Mouse (Mus musculus): ENCODE results near the gene Spns3. TPM values are rescaled to one million over a fixed set of nuclear protein-coding genes. Genes with fewer than 3 reads are reported as not detected.

Spns3 gene
- polyA plus RNA-seq, 1 experiment from 2014 or later, result 0.16 TPM

DNA sequence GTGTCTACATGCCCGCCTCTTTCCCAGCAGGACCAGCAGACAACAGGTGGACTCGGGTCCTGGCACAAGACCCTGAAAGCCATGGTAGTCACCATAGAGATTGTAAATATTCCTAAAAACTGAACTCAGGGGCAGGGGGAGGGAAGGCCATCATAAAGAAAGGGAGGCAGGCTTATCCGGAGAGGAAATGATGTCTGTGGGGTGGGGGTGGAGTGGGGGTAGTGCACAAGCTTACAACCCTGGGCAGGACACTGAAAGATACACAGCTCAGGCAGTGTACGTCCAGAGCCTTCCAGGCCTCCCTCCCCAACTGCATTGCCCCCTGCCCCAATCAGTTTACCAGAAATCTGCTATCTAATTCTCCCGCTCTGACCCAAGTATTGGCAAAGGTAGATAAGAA is 63.1 kb downstream of the Spns3 start:
- Histone ChIP-seq H3K36me3 (no peaks in the 10 kb centered on the region), H3K27me3 (ENCODE audit: insufficient read depth, poor library complexity, severe bottlenecking) (peaks cover 51% of the 10 kb centered on the region), H3K9me3 (no peaks in the 10 kb centered on the region), H3K4me1 (replicated peaks) (peaks cover 70% of the 10 kb centered on the region), H3K4me3 (peak overlapping the region; percentile 74; the same call in 1 of the 2 replicates), H3K27ac (peak overlapping the region; percentile 87; the same call in 1 of the 2 replicates)
- 74% methylated on average over 5 of the region's 5 CpGs for WGBS
- DNase-seq (ENCODE audit: low spot score), result no peak

GRCm38 (mm10) chr11:72485960-72486359 is 64.3 kb downstream of the Spns3 start:
- peaks cover 43% of the 10 kb centered on the region for H3K27me3 ChIP-seq (ENCODE audit: insufficient read depth, poor library complexity, severe bottlenecking)
- DNase-seq (ENCODE audit: low spot score), result no peak
- 74% methylated on average over 11 of the region's 11 CpGs for WGBS

DNA sequence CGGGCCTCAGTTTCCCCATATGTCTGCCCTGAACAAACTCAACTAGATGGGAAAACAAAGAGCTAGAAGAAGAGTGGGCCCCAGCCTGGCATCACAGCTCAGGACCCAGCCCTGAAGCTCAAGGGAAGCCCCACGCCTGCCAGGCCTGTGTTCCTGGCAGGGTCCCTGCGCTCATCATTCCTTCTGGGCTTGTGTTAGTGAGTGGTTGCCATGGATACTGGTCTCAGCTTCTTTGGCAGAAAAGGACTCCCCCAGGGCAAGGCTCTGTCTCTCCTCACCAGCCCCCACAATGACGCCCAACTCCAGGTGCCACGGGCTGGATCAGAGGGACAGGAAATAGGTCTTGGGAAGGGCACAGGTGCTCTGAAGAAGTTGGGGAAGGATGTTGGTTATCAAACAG is 65.1 kb downstream of the Spns3 start:
- no peaks in the 10 kb centered on the region for H3K36me3 ChIP-seq
- H3K9me3 ChIP-seq, result no peaks in the 10 kb centered on the region
- DNase-seq (ENCODE audit: low spot score), result no peak
- H3K4me1 ChIP-seq (replicated peaks), result peaks cover 64% of the 10 kb centered on the region
- peak overlapping the region; percentile 13; the same call in 1 of the 2 replicates for H3K27ac ChIP-seq
- peaks cover 35% of the 10 kb centered on the region for H3K27me3 ChIP-seq (ENCODE audit: insufficient read depth, poor library complexity, severe bottlenecking)
- WGBS, result 62% methylated on average over 5 of the region's 5 CpGs
- no peak overlapping the region for H3K4me3 ChIP-seq

More at GRCm38 (mm10) chr11:72485960-72486359, 64.3 kb downstream of the Spns3 start:
- H3K27ac ChIP-seq, result 0 out of 2 replicates have a peak overlapping the region, but pooled peaks have one; percentile 13
- H3K4me1 ChIP-seq (replicated peaks), result peaks cover 62% of the 10 kb centered on the region
- no peaks in the 10 kb centered on the region for H3K9me3 ChIP-seq
- H3K4me3 ChIP-seq, result no peak overlapping the region
- H3K36me3 ChIP-seq, result no peaks in the 10 kb centered on the region

DNA sequence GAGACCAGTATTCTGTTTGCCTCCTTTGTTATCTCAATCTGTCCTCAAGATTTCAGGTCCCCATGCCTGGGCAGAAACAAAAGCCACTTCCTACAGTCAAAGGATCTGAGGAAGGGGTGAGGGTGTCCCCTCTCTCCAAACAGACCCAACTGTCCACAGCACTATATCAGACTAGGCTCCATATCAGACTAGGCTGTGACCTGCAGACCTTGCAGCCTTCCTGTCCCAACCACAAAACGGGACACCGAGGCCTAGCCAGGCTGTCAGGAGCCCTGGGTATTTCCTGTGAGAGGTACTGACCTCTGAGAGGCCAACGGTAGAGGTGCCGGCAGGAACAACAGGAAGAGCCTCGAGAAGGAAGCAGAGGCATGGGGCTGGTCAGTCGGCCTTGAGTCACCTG is 65.8 kb downstream of the Spns3 start:
- Histone ChIP-seq H3K4me3 (no peak overlapping the region), H3K9me3 (no peaks in the 10 kb centered on the region), H3K27ac (0 out of 2 replicates have a peak overlapping the region, but pooled peaks have one; percentile 13), H3K36me3 (no peaks in the 10 kb centered on the region), H3K4me1 (replicated peaks) (peaks cover 58% of the 10 kb centered on the region), H3K27me3 (ENCODE audit: insufficient read depth, poor library complexity, severe bottlenecking) (peaks cover 32% of the 10 kb centered on the region)
- 66% methylated on average over 6 of the region's 6 CpGs for WGBS
- DNase-seq (ENCODE audit: low spot score), result no peak

DNA sequence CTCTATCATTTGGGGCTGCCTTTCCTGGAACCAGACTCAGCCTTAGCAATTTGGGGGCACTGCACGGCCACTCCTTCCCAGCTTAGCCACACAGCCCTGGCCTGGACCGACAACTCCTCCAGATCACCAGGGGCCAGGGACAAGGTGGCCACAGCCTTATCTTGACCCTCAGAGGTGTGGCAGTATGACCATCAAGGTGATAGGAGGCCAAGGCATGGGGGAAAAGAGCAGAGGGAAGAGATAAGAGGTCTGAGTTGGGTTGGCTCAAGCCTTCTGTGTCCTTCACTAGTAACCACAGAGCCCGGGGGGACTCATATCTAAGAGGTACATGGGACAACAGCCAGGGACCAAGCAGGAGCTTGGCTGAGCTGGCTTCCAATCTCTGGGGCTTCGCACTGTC is 68.4 kb downstream of the Spns3 start:
- Histone ChIP-seq H3K27me3 (ENCODE audit: insufficient read depth, poor library complexity, severe bottlenecking) (peaks cover 6% of the 10 kb centered on the region), H3K9me3 (no peaks in the 10 kb centered on the region), H3K4me3 (no peak overlapping the region), H3K36me3 (no peaks in the 10 kb centered on the region), H3K4me1 (replicated peaks) (peaks cover 51% of the 10 kb centered on the region), H3K27ac (no peak overlapping the region; the same call in 1 of the 2 replicates)
- no peak for DNase-seq (ENCODE audit: low spot score)
- 86% methylated on average over 4 of the region's 4 CpGs for WGBS

DNA sequence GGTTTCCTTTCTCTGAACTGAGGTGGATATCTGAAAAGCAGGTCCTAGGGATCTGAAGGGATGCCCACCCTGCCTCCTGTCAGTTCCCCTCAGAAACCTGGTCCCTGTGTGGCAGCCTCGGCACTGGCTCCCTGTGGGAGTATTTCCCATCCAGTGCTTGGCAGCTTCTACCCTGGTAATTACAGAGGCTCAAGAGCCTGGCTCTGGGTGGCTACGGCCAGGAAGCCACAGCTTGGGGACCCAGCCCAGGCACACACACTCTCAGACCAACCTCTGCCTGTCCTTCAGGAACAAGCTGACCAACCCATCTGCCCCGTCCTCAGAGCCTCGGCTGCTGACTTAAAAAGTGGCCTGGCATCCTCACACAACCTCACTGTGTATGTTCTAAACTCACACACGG is 69.0 kb downstream of the Spns3 start:
- DNase-seq (ENCODE audit: low spot score), result no peak
- Histone ChIP-seq H3K4me1 (replicated peaks) (peaks cover 52% of the 10 kb centered on the region), H3K27me3 (ENCODE audit: insufficient read depth, poor library complexity, severe bottlenecking) (no peaks in the 10 kb centered on the region; the same call in 1 of the 2 replicates), H3K9me3 (no peaks in the 10 kb centered on the region), H3K4me3 (no peak overlapping the region), H3K36me3 (no peaks in the 10 kb centered on the region), H3K27ac (peak overlapping the region; percentile 30)
- 86% methylated on average over 5 of the region's 5 CpGs for WGBS

DNA sequence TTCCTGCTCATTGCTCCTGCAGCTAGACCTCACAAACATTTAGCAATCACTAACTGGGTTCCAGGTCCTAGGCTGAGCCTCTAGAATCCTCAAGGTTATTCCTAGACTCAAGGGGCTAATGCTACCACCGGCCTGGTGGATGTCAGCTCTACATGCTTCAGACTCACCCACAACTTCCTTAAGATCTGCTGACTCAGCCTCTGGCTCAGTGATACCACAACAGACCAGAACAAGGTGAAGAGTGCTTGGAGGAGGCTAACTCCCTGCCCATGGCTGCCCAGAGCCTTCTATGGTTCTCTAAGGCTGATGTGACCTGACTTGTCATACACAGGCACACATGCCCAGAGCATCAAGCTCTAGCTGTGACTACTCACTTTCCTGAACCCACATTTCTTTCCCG is 70.8 kb downstream of the Spns3 start:
- no peaks in the 10 kb centered on the region for H3K27me3 ChIP-seq (ENCODE audit: insufficient read depth, poor library complexity, severe bottlenecking)
- no peak overlapping the region for H3K4me3 ChIP-seq
- no peaks in the 10 kb centered on the region for H3K9me3 ChIP-seq
- no peak overlapping the region; the same call in 1 of the 2 replicates for H3K27ac ChIP-seq
- H3K4me1 ChIP-seq (replicated peaks), result peaks cover 53% of the 10 kb centered on the region
- no peak for DNase-seq (ENCODE audit: low spot score)
- no peaks in the 10 kb centered on the region for H3K36me3 ChIP-seq
- WGBS, result 84% methylated on average over 2 of the region's 2 CpGs

- Histone ChIP-seq H3K27ac (peak overlapping the region; percentile 69), H3K9me3 (no peaks in the 10 kb centered on the region), H3K4me1 (replicated peaks) (peaks cover 60% of the 10 kb centered on the region), H3K4me3 (no peak overlapping the region), H3K36me3 (no peaks in the 10 kb centered on the region), H3K27me3 (ENCODE audit: insufficient read depth, poor library complexity, severe bottlenecking) (no peaks in the 10 kb centered on the region)
- no peak for DNase-seq (ENCODE audit: low spot score)
- 71% methylated on average over 6 of the region's 6 CpGs for WGBS
These were observed 72.1 kb downstream of the Spns3 start for GRCm38 (mm10) chr11:72478228-72478627.

DNA sequence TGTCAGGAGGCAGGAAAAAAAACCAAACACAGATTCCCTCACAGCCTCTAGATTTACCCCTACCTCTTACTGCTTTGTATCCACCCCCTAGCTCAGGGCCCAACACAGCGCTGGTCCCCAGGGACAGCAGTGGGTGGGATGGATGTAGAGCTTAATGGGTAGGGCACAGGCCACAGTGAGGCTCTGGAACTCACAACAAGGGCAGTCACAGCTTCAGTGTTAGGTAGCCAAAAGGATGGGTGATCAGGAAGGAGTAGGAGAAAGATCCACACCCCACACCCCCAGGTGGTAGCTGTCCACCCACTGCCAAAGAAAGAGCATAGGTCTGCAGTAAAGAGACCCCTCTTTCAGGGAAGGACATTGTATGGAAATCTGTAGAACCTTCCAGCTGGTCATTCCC is 72.7 kb downstream of the Spns3 start:
- DNase-seq (ENCODE audit: low spot score), result no peak
- H3K27ac ChIP-seq, result peak overlapping the region; percentile 69
- no peaks in the 10 kb centered on the region for H3K9me3 ChIP-seq
- WGBS, result 86% methylated on average over 1 of the region's 1 CpGs
- peaks cover 63% of the 10 kb centered on the region for H3K4me1 ChIP-seq (replicated peaks)
- H3K27me3 ChIP-seq (ENCODE audit: insufficient read depth, poor library complexity, severe bottlenecking), result no peaks in the 10 kb centered on the region
- no peak overlapping the region for H3K4me3 ChIP-seq
- H3K36me3 ChIP-seq, result 0 out of 2 replicates have a peak, but pooled peaks cover 3% of the 10 kb centered on the region

GRCm38 (mm10) chr11:72477182-72477581 is 73.1 kb downstream of the Spns3 start:
- WGBS, result 43% methylated on average over 5 of the region's 5 CpGs
- H3K27me3 ChIP-seq (ENCODE audit: insufficient read depth, poor library complexity, severe bottlenecking), result no peaks in the 10 kb centered on the region
- H3K27ac ChIP-seq, result peak overlapping the region; percentile 69
- 0 out of 2 replicates have a peak, but pooled peaks cover 3% of the 10 kb centered on the region for H3K36me3 ChIP-seq
- H3K4me1 ChIP-seq (replicated peaks), result peaks cover 64% of the 10 kb centered on the region
- H3K4me3 ChIP-seq, result no peak overlapping the region
- DNase-seq (ENCODE audit: low spot score), result no peak
- H3K9me3 ChIP-seq, result no peaks in the 10 kb centered on the region

GRCm38 (mm10) chr11:72476074-72476625 is 74.2 kb downstream of the Spns3 start:
- Histone ChIP-seq H3K4me3 (no peak overlapping the region), H3K27ac (peak overlapping the region; percentile 69), H3K9me3 (no peaks in the 10 kb centered on the region), H3K27me3 (ENCODE audit: insufficient read depth, poor library complexity, severe bottlenecking) (no peaks in the 10 kb centered on the region), H3K36me3 (0 out of 2 replicates have a peak, but pooled peaks cover 3% of the 10 kb centered on the region), H3K4me1 (replicated peaks) (peaks cover 70% of the 10 kb centered on the region)
- WGBS, result 83% methylated on average over 7 of the region's 7 CpGs
- no peak for DNase-seq (ENCODE audit: low spot score)

DNA sequence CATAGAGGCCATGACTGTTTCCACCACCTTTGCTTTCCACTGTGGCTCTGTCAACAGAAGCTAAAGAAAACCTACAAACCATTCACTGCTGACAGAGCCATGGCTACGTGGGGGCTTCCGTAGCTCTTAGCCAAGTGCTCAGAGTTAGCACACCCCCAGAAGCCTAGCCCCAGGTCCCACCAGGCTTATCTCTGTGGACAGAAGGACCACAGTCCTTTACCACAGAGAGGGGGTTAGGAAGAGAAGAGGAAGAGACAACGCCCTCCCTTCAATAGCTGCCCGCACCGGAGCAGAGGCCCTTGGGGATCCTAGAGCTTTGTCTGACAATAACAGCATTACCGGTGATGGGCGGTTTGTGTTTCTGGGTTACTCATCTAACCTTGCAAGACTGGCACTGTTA is 74.9 kb downstream of the Spns3 start:
- no peaks in the 10 kb centered on the region for H3K27me3 ChIP-seq (ENCODE audit: insufficient read depth, poor library complexity, severe bottlenecking)
- H3K4me1 ChIP-seq (replicated peaks), result peaks cover 69% of the 10 kb centered on the region
- H3K4me3 ChIP-seq, result no peak overlapping the region
- H3K36me3 ChIP-seq, result 0 out of 2 replicates have a peak, but pooled peaks cover 3% of the 10 kb centered on the region
- peak overlapping the region; percentile 69 for H3K27ac ChIP-seq
- no peak for DNase-seq (ENCODE audit: low spot score)
- WGBS, result 76% methylated on average over 7 of the region's 7 CpGs
- no peaks in the 10 kb centered on the region for H3K9me3 ChIP-seq

DNA sequence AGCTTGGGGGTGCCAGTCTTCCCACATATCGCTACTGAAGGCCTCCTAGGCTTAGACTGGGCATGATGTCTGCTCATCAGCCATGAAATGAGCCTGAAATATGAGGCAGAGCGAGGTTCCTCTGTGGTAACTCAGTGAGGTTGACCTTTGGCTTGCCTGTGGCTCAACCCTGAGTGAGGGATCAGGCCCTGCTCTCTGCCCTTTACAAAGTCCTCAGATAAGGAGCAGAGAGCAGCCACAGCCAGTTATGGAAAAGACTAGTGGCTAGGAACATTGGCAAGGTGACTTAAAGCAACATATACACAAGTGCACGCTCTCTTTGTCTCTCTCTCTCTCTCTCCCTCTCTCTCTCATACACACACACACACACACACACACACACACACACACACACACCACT is 75.4 kb downstream of the Spns3 start:
- Histone ChIP-seq H3K27ac (peak overlapping the region; percentile 69), H3K4me3 (no peak overlapping the region), H3K36me3 (0 out of 2 replicates have a peak, but pooled peaks cover 3% of the 10 kb centered on the region), H3K4me1 (replicated peaks) (peaks cover 73% of the 10 kb centered on the region), H3K27me3 (ENCODE audit: insufficient read depth, poor library complexity, severe bottlenecking) (no peaks in the 10 kb centered on the region), H3K9me3 (no peaks in the 10 kb centered on the region)
- WGBS, result 77% methylated on average over 3 of the region's 3 CpGs
- no peak for DNase-seq (ENCODE audit: low spot score)

Measured in hindbrain, embryonic 10.5 days (tissue).